Mouse (Mus musculus): Measurements from ENCODE around the gene Nceh1.

Gene Nceh1

DNA sequence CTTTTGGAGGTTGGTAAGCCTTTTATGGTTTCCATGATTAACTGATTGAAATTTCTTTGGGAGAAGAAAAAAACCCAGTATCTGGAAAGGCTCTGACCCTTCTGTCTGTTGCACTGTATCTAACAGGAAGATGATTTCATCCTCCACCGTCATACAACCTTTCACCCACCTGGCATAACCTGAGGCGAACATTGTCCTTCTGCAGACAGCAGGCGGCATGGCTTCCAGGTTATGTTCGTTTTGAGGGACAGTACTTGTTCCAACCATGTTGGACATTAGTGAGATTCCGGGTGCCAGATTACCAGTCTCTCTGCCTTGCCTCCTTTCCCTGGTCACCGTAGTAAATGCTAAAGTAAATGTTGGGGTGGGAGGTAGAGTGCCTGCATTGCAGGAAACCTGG, 51.1 kb downstream of the Nceh1 start:
- peak; percentile 65 for DNase-seq

DNA sequence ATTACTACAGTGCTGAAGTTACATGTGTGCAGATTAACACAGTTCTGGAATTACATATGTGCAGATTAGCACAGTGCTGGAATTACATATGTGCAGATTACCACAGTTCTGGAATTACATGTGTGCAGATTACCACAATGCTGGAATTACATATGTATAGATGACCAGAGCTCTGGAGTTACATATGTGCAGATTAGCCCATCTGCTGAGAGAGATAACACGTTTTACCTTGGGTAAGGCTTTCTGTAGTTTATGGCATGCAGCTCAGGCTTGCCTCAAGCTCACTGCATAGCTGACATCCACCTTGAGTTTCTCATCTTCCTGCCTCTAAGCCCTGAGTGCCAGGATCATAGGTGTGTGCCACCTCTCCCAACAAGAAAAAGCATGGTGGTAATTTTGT, 52.2 kb downstream of the Nceh1 start:
- no peak for DNase-seq

DNA sequence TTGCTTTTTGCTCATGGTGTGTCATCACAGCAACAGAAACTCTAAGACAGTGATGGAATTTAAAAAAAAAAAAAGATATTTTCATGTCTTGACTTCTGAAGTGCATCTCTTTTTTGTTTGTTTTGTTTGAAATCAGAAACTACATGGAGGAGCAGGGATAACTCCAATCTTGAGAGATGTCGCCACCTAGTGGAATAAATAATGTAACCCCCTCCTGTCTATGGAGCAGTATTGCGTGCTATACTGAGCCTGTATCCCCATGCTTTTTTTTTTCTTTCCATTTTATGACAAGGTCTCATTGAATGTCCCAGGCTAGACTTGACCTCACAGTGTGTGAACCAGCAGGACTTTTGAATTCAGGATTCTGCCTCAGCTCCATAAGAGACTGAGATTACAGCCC, 54.5 kb downstream of the Nceh1 start:
- DNase-seq = no peak

DNA sequence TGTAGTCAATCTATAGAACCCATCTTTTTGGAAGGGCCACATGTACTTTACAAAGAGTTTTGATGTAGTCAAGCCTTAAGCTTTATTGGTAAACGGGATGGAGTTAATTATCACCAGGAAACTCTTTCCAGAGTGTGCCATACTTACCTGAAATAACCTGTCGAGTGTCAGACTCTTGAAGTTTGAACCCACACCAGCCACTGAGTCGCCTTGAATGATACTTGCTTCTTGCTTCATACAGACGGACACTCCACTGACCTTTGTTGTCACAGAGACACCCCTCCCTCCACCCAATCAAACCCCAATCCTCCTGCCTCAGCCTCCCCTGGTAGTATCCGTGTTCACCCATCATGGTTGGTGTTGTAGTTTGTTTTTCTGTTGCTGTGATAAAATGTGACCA, 55.8 kb downstream of the Nceh1 start:
- DNase-seq = no peak

DNA sequence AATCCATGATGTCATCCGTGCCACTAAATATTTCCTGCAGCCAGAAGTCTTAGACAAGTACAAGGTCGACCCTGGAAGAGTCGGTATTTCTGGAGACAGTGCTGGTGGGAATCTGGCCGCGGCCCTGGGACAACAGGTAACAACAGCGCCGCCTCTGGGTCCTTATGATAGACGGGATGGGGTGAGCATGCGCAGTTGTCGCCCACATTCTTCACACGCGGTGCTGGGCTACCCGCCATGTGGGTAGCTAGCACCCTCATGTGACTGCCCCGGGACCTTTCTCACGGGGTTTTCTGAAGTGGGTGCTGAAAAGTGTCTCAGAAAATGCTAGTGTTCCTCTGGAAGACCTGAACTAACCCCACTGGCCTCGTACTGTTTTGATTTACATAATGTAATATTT, 56.8 kb downstream of the Nceh1 start:
- DNase-seq = no peak

DNA sequence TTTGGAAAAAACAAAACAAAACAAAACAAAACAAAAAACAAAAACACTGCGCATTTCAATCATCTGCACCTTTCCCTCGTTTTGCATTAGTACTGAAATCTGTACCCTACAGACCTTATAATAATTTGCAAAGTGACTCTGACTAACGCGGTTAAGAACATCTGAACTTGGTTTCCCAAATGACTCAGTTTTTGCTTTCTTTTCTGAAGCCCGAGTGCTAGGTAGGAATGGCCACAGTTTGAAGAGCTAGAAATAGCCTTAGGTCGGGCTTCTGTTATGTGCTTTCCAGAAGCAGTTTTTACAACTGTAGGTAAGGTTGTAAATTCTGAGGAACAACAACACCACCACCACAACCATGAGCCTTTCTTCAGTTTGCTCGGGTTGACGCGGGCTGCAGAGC, 59.1 kb downstream of the Nceh1 start:
- DNase-seq = no peak

DNA sequence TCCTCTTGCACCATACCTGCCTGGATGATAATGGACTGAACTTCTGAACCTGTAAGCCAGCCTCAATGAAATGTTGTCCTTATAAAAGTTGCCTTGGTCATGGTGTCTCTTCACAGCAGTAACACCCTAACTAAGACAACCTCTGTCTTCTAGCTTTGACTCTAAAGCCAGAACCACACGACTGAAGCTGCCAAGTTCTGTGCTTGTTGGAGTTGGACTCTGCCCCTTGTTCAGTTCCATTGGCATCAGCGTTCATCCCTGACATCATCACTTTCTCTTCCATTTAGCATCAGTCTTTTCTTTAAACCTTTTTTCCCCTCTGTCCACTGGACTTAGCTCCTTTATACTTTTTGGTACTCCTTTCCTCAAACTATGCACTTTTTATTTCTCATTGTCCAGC, 63.4 kb downstream of the Nceh1 start:
- DNase-seq = no peak

DNA sequence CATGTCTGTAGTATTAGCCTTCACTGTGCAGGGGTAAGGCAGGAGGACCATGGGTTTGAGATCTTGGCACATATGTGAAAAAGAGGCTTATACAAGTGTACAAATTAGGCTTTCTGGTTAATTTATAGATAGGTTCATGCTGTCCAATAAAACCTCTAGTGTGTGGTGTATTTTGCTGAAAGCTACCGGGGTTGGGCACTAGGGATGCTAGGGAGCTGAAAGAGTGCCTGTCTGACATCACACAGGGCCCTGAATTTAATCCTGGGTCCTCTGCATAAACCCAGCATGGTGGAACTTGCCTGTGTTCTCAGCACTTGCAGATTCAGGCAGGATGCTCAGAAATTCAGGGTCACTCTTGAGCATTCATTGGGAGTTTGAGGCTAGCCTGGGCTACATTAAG, 65.0 kb downstream of the Nceh1 start:
- DNase-seq = no peak

DNA sequence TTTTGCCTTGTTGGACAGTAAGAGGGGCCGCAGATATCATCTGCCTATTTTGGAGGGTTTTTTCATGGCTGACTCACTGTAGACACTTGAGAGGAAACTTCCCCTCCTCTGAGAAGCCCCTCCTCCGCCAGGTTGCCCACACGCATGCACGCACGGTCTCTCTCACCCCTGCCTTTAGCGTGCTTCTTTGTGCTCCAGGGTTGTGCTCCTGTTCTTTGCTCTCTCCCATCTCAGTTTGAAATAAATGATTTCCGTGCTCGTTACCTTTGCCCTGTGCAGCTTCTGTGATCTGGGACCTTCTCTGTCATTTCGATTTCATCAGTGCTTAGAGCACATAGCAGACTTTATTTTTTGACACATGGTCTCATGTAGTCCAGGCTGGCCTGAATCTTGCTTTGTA, 66.3 kb downstream of the Nceh1 start:
- no peak for DNase-seq

DNA sequence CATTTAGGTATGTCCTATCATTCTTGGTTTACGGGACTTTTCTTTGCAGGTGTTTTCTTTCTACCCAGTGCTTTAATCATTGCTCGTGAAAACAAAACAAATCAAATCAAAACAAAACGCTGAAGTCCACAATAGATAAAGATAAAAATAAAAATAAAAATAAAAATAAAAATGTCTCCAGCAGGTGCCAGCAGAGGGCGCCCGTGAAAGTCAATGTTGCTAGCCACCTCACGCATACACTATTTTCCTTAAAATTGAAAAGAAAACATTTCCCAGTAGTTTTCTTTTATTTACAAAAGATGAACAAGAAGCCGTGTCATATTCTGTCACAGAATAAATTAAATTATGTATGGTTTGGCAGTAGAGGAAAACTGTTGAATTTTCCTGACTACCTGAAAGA, 68.2 kb downstream of the Nceh1 start:
- DNase-seq = no peak

DNA sequence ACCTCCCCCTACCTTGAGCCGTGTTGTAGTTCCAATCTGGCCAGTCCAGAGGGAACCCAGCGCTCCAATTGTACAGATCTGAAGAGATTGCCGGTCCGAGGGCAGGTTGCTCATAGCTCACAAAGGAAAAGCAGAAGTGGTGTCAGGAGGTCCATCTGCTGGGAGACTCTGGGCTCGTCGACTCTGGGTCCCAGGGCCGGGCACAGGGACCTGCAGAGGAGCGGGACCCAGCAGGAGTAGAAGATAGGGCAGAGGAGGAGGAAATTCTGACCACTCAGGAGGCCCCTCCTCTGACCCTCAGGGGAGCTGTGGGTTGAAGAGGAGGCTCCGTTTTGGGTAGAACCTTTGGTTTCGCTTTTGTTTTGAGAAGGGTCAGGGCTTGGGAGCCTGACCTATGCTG, 75.7 kb downstream of the Nceh1 start:
- DNase-seq = no peak

DNA sequence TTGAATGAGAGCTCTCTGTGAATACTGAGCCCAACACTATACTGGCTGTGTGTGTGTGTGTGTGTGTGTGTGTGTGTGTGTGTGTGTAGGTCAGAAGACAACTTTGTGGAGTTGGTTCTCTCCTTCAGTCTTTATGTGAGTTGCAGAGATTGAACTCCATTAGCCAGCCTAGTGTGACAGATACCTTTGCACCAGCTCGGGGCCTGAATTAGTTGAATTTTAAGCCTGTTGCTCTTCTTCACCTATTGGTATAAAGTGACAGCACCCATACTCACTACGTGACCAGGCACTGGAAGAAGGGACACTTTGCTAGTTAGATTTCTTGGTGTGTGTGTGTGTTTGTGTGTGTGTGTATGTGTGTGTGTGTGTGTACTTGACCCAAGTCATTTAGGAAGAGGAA, 77.6 kb downstream of the Nceh1 start:
- no peak for DNase-seq

DNA sequence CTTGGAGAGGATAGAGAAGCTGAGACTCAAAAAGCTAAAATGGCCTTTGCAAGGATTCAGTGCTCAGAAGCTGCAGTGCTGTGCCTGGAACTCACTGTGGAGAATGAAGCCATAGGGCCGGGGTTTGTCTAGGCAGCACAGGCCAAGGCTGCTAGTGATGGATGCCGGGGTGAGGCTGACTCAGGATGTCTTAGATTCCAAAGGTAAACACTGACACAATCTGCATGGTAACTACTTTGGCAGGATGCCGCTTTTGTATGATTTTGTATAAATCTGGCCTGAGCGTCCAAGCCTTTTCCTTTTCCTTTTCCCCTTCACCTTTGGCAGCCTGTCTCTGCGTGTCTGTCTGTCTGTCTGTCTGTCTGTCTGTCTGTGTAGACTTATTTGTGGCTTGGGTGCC, 84.6 kb downstream of the Nceh1 start:
- DNase-seq = peak; percentile 44

DNA sequence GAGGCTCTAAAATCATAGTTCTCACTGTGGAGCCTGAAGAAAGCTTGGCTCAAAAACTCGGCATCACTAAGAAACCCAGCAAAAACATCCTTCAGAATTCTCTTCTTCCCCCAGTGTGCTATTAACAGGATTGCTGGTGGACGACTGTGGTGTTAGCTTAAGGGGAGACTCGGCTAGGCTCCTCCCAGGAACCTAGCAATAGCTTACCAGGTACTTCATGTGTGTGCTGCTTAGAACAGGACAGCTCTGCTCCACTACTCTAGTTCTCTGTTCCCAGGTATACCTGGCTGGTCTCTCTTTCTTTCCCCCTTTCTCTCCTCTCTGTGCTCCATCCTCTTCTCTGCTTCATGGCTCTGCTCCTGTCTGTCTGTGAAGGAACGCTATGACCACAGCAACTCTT, 85.1 kb downstream of the Nceh1 start:
- no peak for DNase-seq

DNA sequence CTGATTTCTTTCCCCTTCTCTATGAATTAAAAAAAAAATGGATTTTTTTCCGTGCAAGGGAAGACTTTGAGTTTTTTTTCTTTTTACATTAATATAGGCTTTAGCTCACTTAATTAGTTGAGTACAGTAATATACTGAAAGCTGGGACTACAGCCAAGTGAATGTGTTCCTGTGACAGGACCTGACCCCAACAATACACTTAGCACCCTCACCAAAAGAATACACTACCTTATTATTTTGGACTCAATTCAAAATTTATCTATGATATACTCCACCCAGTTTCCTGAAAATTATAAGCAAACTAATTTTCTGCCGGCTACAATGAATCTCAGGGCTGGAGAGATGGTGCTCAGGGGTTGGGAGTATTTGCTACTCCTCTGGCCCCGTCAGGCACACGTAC, 86.4 kb downstream of the Nceh1 start:
- no peak for DNase-seq

DNA sequence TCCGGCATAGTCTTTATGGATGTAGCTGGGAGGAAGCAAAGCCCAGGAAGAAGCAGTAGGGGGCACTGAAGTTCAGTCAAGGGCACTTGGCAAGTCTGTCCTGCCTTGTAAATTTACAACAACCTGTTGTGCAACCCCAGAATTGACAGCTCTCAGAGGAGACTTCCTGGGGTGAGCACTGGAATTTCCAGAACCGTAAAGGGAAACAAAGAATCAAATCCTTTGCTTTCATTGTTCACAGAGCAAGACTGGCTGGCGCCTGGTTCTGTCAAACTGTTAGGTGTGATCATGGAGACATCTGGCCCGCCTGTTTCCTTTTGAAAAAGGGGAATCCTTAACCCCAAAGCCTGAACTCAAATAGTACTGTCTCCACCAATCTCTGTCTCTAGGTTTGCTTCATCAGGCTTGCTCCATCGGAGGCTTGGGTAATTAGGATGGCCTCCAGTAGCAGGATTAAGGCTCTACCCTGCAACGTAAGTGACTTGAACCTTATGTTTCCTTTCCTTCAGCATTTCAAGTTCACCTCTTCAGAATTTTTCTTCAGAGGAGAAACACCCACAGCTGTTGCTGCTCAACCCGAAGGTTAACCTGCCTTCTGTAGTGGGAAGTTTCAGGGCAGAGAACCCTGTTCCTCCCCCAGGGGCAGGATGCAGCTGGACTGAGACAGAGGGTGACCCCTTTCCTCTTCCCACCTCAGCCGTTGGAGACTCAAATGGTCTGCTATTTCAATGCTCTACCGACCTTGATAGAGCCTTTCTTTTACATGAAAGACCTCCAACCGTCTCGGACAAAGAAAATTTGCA, 87.6 kb downstream of the Nceh1 start:
- peak; percentile 84 for DNase-seq

DNA sequence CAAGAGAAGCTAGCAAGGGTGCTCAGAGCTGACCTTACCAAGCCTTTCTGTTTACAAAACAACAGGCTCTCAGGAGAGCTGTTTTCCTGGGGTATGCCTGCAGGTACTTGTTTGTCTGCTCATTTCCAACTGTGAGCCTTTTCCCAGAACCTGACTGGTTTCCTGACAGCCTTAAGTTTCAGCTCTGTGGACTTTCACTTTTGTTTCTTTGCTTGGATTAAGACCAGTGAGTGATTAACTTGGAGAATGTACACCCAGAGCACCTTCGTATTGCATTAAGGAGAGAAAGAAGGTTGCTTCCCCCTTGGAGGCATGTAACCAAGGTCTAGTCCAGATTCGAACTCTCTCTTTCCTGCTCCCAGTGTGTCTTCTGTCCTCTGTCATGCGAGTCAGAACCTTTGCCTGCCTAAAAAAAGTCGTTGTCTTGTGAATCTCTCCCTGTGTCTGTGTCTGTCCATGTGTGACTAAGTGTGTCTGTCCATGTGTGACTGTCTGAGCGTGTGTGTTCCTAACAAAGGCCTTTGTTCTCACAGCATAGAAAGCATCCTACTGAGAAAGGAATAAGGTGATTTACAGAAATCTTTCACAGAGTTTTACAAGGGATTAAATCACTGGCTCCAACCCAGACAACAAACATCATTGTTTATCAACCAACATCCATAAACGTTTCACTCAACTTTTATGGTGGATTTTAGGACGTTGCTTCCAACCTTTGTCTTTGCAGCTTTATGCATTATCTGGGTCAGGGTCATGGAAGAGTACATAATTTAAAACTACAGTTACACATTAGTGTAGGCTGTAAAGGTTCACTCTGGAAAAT, 90.4 kb downstream of the Nceh1 start:
- DNase-seq = peak; percentile 63

DNA sequence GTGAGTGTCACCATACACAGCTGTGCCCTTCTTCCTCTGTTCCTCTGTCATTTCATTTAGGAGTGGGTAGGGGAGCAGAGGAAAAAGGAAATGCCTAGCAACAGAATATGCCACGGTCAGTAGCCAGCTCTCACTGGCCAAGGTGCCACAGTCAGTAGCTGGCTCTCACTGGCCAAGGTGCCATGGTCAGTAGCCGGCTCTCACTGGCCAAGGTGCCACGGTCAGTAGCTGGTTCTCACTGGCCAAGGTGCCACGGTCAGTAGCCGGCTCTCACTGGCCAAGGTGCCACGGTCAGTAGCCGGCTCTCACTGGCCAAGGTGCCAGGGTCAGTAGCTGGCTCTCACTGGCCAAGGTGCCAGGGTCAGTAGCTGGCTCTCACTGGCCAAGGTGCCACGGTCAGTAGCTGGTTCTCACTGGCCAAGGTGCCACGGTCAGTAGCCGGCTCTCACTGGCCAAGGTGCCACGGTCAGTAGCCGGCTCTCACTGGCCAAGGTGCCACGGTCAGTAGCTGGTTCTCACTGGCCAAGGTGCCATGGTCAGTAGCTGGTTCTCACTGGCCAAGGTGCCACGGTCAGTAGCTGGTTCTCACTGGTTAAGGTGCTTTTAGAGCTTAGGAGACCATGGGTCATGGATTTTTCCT, 96.6 kb downstream of the Nceh1 start:
- DNase-seq = peak; percentile 73

DNA sequence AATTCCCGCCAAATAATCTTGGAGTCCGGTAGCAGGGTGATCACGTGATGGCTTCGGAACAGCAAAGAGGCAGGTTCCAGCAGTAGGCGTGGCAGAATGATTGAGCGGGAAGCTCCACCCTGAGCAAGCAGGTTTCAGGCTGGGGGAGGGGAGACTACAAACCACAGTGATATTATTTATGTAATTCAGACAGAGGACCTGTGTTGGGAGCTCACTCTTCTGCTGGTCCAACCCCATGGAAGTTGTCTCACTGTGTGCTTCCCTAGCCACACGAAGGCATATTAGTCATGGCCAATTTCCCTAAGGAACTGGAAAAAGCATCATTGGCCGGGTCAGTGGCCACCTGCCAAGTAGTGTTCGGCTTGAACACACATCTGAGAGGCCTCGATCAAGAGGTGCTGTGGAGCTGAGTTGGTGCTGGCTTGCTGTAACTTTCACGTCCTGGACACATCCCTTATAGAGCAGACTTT, 97.5 kb downstream of the Nceh1 start:
- DNase-seq = peak; percentile 87

DNA sequence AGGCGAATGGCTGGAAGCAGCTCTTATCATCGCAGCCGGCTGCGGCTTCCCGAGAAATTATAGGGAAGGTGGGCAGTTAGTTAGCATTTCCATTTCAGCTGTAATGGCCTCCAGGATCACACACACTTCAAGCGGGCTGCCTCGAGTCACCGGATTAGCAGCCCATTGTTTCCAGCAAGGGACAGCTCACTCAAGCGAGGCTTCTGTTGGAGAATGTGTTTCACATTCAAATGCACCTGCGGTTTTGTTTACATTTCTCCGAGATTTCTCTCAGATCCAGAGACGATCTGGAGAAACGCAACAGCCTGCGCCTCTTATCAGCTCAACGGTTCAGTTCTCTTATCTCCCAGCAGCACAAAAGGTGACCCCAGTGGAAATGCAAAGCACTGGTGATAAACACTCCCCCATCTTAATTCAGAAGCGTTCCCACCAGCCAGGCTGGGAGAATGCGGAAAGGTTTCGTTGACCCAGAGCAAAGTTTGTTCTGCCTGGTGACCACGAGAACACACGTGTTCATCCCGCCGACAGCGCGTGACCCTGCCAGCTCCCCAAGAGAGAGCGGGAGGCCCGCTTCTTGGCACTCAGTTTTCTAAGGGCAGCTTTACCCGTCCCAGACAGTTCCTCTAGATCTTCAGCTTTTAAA, 100.4 kb downstream of the Nceh1 start:
- DNase-seq = peak; percentile 81

DNA sequence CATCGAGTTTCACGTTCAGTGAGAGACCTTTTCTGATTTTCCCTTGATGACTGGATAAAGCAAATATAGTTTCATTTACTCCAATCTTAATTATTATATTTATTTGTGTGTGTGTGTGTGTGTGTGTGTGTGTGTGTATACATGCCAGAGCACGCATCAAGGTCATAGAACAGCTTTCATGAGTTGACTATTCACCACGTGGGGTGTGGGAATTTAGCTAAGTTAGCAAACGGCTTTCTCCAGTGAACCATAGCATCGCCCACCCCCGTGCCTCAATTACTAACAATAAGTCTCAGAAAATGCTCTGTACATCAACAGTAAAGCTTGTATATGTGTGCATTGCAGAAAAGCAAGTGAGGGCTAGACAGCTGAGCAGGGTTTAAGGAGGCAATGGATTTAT, 101.0 kb downstream of the Nceh1 start:
- DNase-seq = no peak

DNA sequence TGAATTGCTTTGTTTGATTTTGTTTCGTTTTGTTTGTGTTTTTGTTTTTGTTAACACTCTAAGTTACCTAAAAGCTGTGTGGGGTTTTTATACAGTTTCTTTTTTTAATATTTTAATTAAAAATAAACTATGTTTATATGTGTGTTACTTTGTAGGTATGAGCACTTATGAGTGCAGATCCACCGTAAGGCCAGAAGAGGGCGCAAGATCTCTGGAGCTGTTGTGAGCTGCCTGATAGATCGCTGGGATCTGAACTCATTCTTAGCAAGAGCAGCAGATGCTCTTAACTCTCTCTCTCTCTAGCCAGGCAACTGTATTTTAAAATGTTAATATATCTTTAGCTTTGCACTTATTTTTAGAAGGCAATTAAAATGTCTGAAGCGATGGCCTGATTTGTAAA, 101.5 kb downstream of the Nceh1 start:
- no peak for DNase-seq

DNA sequence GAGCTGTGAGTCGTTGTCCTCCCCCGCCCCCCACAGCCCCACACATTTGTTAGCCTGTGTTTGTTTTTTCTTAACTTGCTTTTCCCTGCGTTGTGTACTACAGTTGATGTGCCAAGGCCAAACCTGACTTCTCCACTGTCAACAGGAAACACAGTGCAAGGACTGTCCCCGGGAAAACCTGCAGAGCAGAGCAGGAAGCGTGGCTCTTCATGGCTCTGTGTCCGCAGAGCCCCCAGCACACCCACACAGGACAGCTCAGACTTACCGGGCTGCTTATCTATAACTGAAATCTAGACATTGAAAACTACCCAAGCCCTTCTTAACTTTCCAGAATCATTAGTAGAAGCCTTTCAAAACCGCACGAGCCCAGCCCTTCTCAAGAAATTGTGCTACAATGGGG, 102.3 kb downstream of the Nceh1 start:
- no peak for DNase-seq

Measured in kidney, adult 18-20 months (tissue).